ENCODE assay signal across 9 mouse cellular contexts in the genomic region with DNA sequence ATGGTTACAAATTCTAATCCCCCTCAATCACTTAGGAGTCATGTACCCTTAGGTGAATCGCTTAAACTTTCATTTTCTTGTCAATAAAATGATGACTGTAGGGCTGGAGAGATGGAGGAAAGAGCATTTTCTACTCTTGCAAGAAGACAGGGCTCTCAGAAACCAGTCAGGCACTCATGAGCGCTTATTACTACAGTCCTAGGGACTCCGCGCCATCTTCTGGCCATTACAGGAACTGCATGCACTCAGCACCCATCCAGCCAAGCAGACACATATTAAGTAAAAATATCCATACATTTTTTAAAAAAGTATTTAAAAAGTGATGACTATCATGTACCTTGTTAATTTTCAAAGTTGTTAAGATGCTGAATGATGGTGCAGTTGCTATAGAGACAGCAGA. TPM values are rescaled to one million over a fixed set of nuclear protein-coding genes. Genes with fewer than 3 reads are reported as not detected.
A peak's percentile ranks its signal among the peaks of the same experiment; 100 is the strongest.
DNase-seq lines count a peak whose midpoint lies in the region; ATAC-seq and TF ChIP-seq lines count a peak whose summit lies in the region.
"Had no signal": no experiment of that assay in that cellular context is flagged by ENCODE, and none has a peak within 500 bp of the region (broad histone marks: within the 10 kb centered on the region; RNA-seq: fewer than 3 reads in every experiment).

No protein-coding gene starts in this region.

- peak; percentile 95 for TF ChIP-seq CTCF in forebrain, postnatal 0 days (IDR thresholded peaks at IDR 0.05; ENCODE audit: low read depth)

- H3K9ac ChIP-seq in forebrain, postnatal 0 days = no peak overlapping the region
- H3K9ac ChIP-seq in hindbrain, embryonic 15.5 days = no peak overlapping the region
- H3K9ac ChIP-seq: lung, embryonic 15.5 days had no signal

- H3K9me3 ChIP-seq in forebrain, postnatal 0 days (ENCODE audit: low read length) = no peaks in the 10 kb centered on the region
- H3K9me3 ChIP-seq in hindbrain, embryonic 15.5 days = no peaks in the 10 kb centered on the region
- H3K9me3 ChIP-seq: lung, embryonic 15.5 days had no signal

- H3K36me3 ChIP-seq in forebrain, postnatal 0 days (ENCODE audit: insufficient read depth) = peaks cover 7% of the 10 kb centered on the region; the same call in 1 of the 2 replicates
- no peaks in the 10 kb centered on the region for H3K36me3 ChIP-seq in hindbrain, embryonic 15.5 days
- H3K36me3 ChIP-seq: lung, embryonic 15.5 days had no signal

- ATAC-seq in forebrain, postnatal 0 days = peak; percentile 79
- ATAC-seq in hindbrain, embryonic 15.5 days (ENCODE audit: low FRiP score, low read depth) = peak; percentile 65; the same call in 1 of the 2 replicates
- ATAC-seq in megakaryocyte-erythroid progenitor cell, adult 5-6 weeks (replicated peaks; ENCODE audit: low FRiP score, low TSS enrichment, poor library complexity, severe bottlenecking) = peak; percentile 43; the same call in 1 of the 2 replicates

- no peak overlapping the region for H3K4me3 ChIP-seq in forebrain, postnatal 0 days (ENCODE audit: low read depth, low read length)
- H3K4me3 ChIP-seq in hindbrain, embryonic 15.5 days = no peak overlapping the region
- H3K4me3 ChIP-seq: lung, embryonic 15.5 days had no signal

- no peak overlapping the region for H3K4me2 ChIP-seq in forebrain, postnatal 0 days (ENCODE audit: low read depth)
- no peak overlapping the region for H3K4me2 ChIP-seq in hindbrain, embryonic 15.5 days
- H3K4me2 ChIP-seq: lung, embryonic 15.5 days had no signal

- H3K27me3 ChIP-seq in forebrain, postnatal 0 days (ENCODE audit: insufficient read depth, low read length) = no peaks in the 10 kb centered on the region
- H3K27me3 ChIP-seq in hindbrain, embryonic 15.5 days = no peaks in the 10 kb centered on the region
- H3K27me3 ChIP-seq: lung, embryonic 15.5 days had no signal

- H3K4me1 ChIP-seq in forebrain, postnatal 0 days (ENCODE audit: insufficient read depth) = no peaks in the 10 kb centered on the region
- peaks cover 6% of the 10 kb centered on the region for H3K4me1 ChIP-seq in hindbrain, embryonic 15.5 days (replicated peaks)
- H3K4me1 ChIP-seq: lung, embryonic 15.5 days had no signal

- peak; percentile 49 for DNase-seq in Muller cell, postnatal 12 days (ENCODE audit: inconsistent ontology term)
- peak; percentile 64 for DNase-seq in cerebellum, adult 11-12 months
- peak; percentile 90 for DNase-seq in forebrain, postnatal 0 days
- peak; percentile 66 to 80 for DNase-seq in left cerebral cortex, adult 8-10 months (ENCODE audit: low spot score in 2 of 2)
- peak; percentile 91 for DNase-seq in right cerebral cortex, postnatal 14 days
- peak; percentile 87 for DNase-seq in urinary bladder, postnatal 14 days (ENCODE audit: low spot score)

- no peak overlapping the region for H3K27ac ChIP-seq in forebrain, postnatal 0 days (ENCODE audit: low read depth, low read length)
- H3K27ac ChIP-seq in hindbrain, embryonic 15.5 days (replicated peaks) = no peak overlapping the region
- H3K27ac ChIP-seq: lung, embryonic 15.5 days had no signal

- WGBS in forebrain, postnatal 0 days = under 1% methylated on average over 4 of the region's 4 CpGs
- under 1% methylated on average over 4 of the region's 4 CpGs for WGBS in hindbrain, embryonic 15.5 days

RNA-seq across cellular contexts. Expression of gene Ampd3, which starts 33.0 kb away (rescaled TPM):
- 9.9 and 11.0 TPM in 2 replicates for total RNA-seq in forebrain, postnatal 0 days (2014; rRNA removed)
- polyA plus RNA-seq in forebrain, postnatal 0 days (2015; fragmentation: Nextera tagmentation; extraction: Ambion mirVana) = 4.8 and 8.6 TPM in 2 replicates
- polyA plus RNA-seq in hindbrain, embryonic 15.5 days (2015; fragmentation: Nextera tagmentation; extraction: Ambion mirVana) = 11.9 TPM in 2 replicates
- 10 to 100 TPM; 22.9 to 33.5 (median 29.5) TPM for total RNA-seq in left cerebral cortex, adult 8-10 months (2022)
- total RNA-seq in megakaryocyte-erythroid progenitor cell, adult 5-6 weeks (2014; fragmentation: Nextera tagmentation) = 66.1 and 83.1 TPM in 2 replicates
- 30.8 and 52.2 TPM in 2 replicates for total RNA-seq in megakaryocyte-erythroid progenitor cell, adult 5-6 weeks (2017)

RNA-seq across cellular contexts. Expression of gene Rnf141, which starts 43.2 kb away (rescaled TPM):
- total RNA-seq in forebrain, postnatal 0 days (2014; rRNA removed) = 81.8 and 98.9 TPM in 2 replicates
- polyA plus RNA-seq in forebrain, postnatal 0 days (2015; fragmentation: Nextera tagmentation; extraction: Ambion mirVana) = 38.6 and 44.9 TPM in 2 replicates
- polyA plus RNA-seq in hindbrain, embryonic 15.5 days (2015; fragmentation: Nextera tagmentation; extraction: Ambion mirVana) = 37.9 and 39.8 TPM in 2 replicates
- 10 to 100 TPM; 68.5 to 87.3 (median 77.0) TPM for total RNA-seq in left cerebral cortex, adult 8-10 months (2022)
- total RNA-seq in megakaryocyte-erythroid progenitor cell, adult 5-6 weeks (2014; fragmentation: Nextera tagmentation) = 42.5 and 67.4 TPM in 2 replicates
- total RNA-seq in megakaryocyte-erythroid progenitor cell, adult 5-6 weeks (2017) = 37.1 and 54.9 TPM in 2 replicates
